Mouse (Mus musculus) liver (tissue): ENCODE measurements around the gene Olfr1352.
"Not testable (repeated sequence)": the region's sequence is repeated elsewhere in the genome, so short reads cannot be mapped to it uniquely, and the experiment has no call there.

Experiments
- DNase-seq: peaks from one replicate; pipeline ENCODE4 v3.0.0-alpha.2; 2020; ENCODE audit warnings: mixed read lengths

Olfr1352 gene

DNA sequence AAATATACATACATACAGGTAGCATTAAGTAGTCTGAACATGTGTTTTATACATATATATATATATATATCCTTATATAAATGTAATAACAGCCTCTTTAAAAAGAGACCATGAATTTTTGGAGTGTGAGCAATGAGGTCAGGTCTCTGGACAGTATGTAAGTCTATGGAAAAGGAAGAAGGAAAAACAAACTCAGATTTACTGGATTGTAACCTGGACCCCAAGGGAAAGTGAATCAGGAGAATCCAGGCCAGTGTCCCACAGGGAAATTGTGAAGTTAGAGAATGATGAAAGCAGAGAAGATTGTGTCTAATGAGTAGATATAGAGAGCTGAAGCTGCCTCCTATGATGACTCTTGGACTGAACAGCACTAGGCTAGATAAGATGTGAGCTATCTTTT lies at the start of gene Olfr1352:
Olfr1352 (plus strand) TSS at position 301 of the 400 bp plus-strand sequence.
- no peak for DNase-seq

- DNase-seq = not testable (repeated sequence)
These were observed 30.5 kb upstream of the Olfr1352 start, which contains the start of gene Olfr8 for GRCm38 (mm10) chr10:78950336-78950735. Olfr8 (plus strand) TSS chr10:78950636.

DNA sequence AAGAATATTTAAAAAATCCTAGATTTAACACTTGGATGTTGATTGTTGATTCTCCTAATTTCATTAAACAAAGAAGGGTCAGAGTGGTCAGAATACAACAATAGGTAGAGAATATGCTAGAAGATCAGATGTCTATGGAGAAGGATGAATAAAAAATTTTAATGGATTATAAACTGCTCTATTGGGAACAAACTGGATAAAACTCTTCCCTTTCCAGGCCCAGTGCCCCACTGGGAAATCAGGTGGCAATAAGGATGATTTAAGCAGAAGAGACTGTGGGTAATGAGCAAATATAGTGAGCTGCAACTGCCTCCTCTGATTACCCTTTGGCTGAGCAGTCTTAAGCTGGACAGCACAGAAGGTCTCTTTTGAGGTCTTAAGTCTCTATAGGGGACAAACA lies 17.8 kb upstream of the Olfr1352 start, which contains the start of gene Olfr1353:
Olfr1353 (plus strand) TSS at position 301 of the 400 bp plus-strand sequence.
- not testable (repeated sequence) for DNase-seq

DNA sequence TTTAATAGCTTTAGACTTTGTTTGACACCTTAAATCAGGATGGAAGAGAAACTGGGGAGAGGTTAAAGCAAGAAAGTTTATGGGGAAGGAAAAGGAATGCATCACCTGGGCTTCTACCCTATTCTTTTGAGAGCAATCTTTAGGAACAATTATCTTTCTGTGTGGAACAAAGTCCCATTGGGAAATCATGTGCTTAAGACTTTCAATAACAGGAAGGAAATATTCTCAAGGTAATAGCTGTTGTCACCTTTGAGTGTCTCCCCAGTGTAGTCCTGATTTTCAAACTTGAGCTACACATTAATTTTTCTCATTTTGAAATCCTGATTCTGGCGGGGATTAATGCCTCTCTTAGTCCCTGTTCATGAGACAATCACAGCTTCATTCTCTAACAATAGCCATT lies 31.3 kb downstream of the Olfr1352 start, which contains the start of gene Olfr1351:
Olfr1351 (plus strand) TSS at position 301 of the 400 bp plus-strand sequence.
- DNase-seq = no peak

GRCm38 (mm10) chr10:79028441-79028840 lies 47.6 kb downstream of the Olfr1352 start, which contains the start of gene Olfr57:
Olfr57 (plus strand) TSS chr10:79028741.
- DNase-seq = no peak
